Mouse (Mus musculus) embryonic facial prominence, embryonic 14.5 days (tissue): Measurements from ENCODE around the gene Scmh1. TPM values are rescaled to one million over a fixed set of nuclear protein-coding genes. Genes with fewer than 3 reads are reported as not detected.
A peak's percentile ranks its signal among the peaks of the same experiment; 100 is the strongest.

Experiments used
- ATAC-seq: fragments of 200-750 bp; cut with Nextera tagmentation; 2 replicates; pipeline ENCODE4 v1.8.0; 2017; ENCODE audit warnings: low read depth, moderate number of reproducible peaks, moderate TSS enrichment
- DNase-seq: peaks from one replicate; pipeline ENCODE4 v3.0.0-alpha.2; 2015; ENCODE audit warnings: low spot score
- H3K27ac ChIP-seq: fragments of 300-500 bp; sonication (generic); replicated peaks from 2 replicates; pipeline ENCODE4 v1.5.1; 2014; ENCODE audit warnings: low read depth, mild to moderate bottlenecking, low read length, moderate library complexity
- H3K27me3 ChIP-seq: fragments of 300-500 bp; sonication (generic); replicated peaks from 2 replicates; pipeline ENCODE4 v1.6.1; 2014; ENCODE audit warnings: low read length; ENCODE audit not compliant: control insufficient read depth, insufficient read depth
- H3K36me3 ChIP-seq: fragments of 300-500 bp; sonication (generic); 2 replicates; pipeline ENCODE4 v1.6.1; 2014; ENCODE audit warnings: low read length, mixed read lengths; ENCODE audit not compliant: control insufficient read depth, insufficient read depth
- H3K4me1 ChIP-seq: fragments of 300-500 bp; sonication (generic); 2 replicates; pipeline ENCODE4 v1.6.1; 2014; ENCODE audit warnings: antibody characterized with exemption, low read length; ENCODE audit not compliant: control insufficient read depth, insufficient read depth
- H3K4me2 ChIP-seq: fragments of 300-500 bp; sonication (generic); 2 replicates; pipeline ENCODE4 v1.6.1; 2014; ENCODE audit warnings: low read depth, mild to moderate bottlenecking, low read length, moderate library complexity, mixed read lengths
- H3K4me3 ChIP-seq: fragments of 300-500 bp; sonication (generic); 2 replicates; pipeline ENCODE4 v1.5.1; 2014; ENCODE audit warnings: low read depth, mild to moderate bottlenecking, low read length
- H3K9ac ChIP-seq: fragments of 300-500 bp; sonication (generic); 2 replicates; pipeline ENCODE4 v1.6.1; 2014; ENCODE audit warnings: low read depth, mild to moderate bottlenecking, low read length, moderate library complexity, mixed read lengths
- H3K9me3 ChIP-seq: fragments of 300-500 bp; sonication (generic); 2 replicates; pipeline ENCODE4 v1.6.1; 2016; ENCODE audit warnings: low read length; ENCODE audit not compliant: control insufficient read depth
- WGBS: fragments of 180-500 bp; shearing (Covaris S2); extraction: QIAGEN DNeasy Blood & Tissue Kit; methylation state at CpG from one replicate; pipeline ENCODE4 v1.1.7; 2014; 5-methylcytosine and 5-hydroxymethylcytosine counted together
- polyA plus RNA-seq: library from polyadenylated mRNA; unstranded; fragments of >200 nt; fragmentation: Nextera tagmentation; extraction: Ambion mirVana; gene quantifications from 2 replicates; pipeline ENCODE4 v1.2.1, GENCODE M21; 2014

The Scmh1 gene
- polyA plus RNA-seq, 1 experiment from 2014 or later: 31.4 TPM

- H3K36me3 ChIP-seq: peaks cover 49% of the 10 kb centered on the region
These were observed 106.1 kb downstream of the Scmh1 start for GRCm38 (mm10) chr4:120511203-120511602.

GRCm38 (mm10) chr4:120514366-120514765, 109.3 kb downstream of the Scmh1 start:
- ATAC-seq (no peak), DNase-seq (no peak)
- Histone ChIP-seq H3K9me3 (peaks cover 2% of the 10 kb centered on the region), H3K36me3 (peaks cover 54% of the 10 kb centered on the region), H3K27me3 (no peaks in the 10 kb centered on the region), H3K27ac (no peak overlapping the region), H3K4me3 (no peak overlapping the region), H3K4me1 (no peaks in the 10 kb centered on the region), H3K4me2 (no peak overlapping the region), H3K9ac (no peak overlapping the region)
- whole genome bisulfite sequencing: 94% methylated on average over 2 of the region's 2 CpGs

More at GRCm38 (mm10) chr4:120511203-120511602, 106.1 kb downstream of the Scmh1 start:
- Histone ChIP-seq H3K9ac (no peak overlapping the region), H3K9me3 (peaks cover 6% of the 10 kb centered on the region), H3K27ac (no peak overlapping the region), H3K27me3 (no peaks in the 10 kb centered on the region), H3K4me3 (no peak overlapping the region), H3K4me2 (no peak overlapping the region), H3K4me1 (no peaks in the 10 kb centered on the region)
- WGBS: 94% methylated on average over 4 of the region's 4 CpGs
- ATAC-seq (no peak), DNase-seq (no peak)

GRCm38 (mm10) chr4:120516491-120516890, 111.4 kb downstream of the Scmh1 start:
- Histone ChIP-seq H3K4me3 (no peak overlapping the region), H3K4me2 (no peak overlapping the region), H3K4me1 (no peaks in the 10 kb centered on the region), H3K27ac (peak overlapping the region; percentile 28; the same call in 1 of the 2 replicates), H3K27me3 (no peaks in the 10 kb centered on the region), H3K9me3 (no peaks in the 10 kb centered on the region), H3K36me3 (peaks cover 57% of the 10 kb centered on the region), H3K9ac (no peak overlapping the region)
- peak; percentile 39 for DNase-seq
- no peak for ATAC-seq
- 92% methylated on average over 7 of the region's 7 CpGs for WGBS

DNA sequence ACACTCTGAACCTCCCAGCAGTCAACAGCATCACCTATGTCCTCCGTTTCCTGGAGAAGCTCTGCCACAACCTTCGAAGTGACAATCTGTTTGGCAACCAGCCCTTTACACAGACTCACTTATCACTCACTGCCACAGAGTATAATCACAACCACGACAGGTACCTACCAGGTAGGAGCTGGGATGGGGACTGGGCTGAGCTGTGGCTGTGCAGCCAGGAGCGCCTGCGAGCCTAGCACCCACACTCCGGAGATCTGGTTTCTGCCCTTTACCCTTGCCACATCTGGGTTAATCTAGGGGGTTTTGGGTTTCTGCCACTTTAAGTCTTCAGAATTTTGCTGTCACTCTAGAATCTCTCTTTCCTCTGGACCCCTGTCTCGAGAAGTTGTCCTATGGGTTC, 111.8 kb downstream of the Scmh1 start:
- ATAC-seq: no peak
- DNase-seq: no peak
- 90% methylated on average over 7 of the region's 7 CpGs for WGBS
- H3K4me1 ChIP-seq: no peaks in the 10 kb centered on the region
- no peak overlapping the region for H3K4me2 ChIP-seq
- peak overlapping the region; percentile 28; the same call in 1 of the 2 replicates for H3K27ac ChIP-seq
- H3K36me3 ChIP-seq: peaks cover 61% of the 10 kb centered on the region
- H3K9me3 ChIP-seq: no peaks in the 10 kb centered on the region
- H3K4me3 ChIP-seq: no peak overlapping the region
- no peak overlapping the region for H3K9ac ChIP-seq
- H3K27me3 ChIP-seq: no peaks in the 10 kb centered on the region

DNA sequence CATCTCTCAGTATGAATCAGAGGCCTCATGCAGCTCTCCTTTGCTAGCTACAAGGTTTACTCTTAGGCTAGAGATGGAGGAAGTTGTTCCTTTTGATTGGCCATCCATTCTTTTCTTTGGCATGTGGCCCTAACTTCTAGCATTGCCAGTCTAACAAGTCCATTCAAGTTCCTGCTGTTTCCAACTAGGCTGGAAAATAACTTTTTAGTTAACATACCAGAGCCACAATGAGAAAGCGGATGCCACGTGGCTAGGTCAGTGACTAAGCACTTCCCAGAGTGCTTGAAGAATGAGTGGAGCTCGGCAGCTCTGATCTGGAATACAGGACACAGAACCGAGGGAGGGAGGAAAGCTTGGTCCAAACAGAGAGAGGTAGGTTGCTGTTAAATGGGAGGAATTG, 112.3 kb downstream of the Scmh1 start:
- Histone ChIP-seq H3K9ac (no peak overlapping the region), H3K4me1 (no peaks in the 10 kb centered on the region), H3K27ac (0 out of 2 replicates have a peak overlapping the region, but pooled peaks have one; percentile 28), H3K9me3 (no peaks in the 10 kb centered on the region), H3K4me3 (no peak overlapping the region), H3K36me3 (peaks cover 65% of the 10 kb centered on the region), H3K4me2 (no peak overlapping the region), H3K27me3 (no peaks in the 10 kb centered on the region)
- DNase-seq (peak; percentile 51), ATAC-seq (peak; percentile 44; the same call in 1 of the 2 replicates)
- 75% methylated on average over 4 of the region's 4 CpGs for WGBS

- ATAC-seq (no peak), DNase-seq (no peak)
- Histone ChIP-seq H3K27ac (no peak overlapping the region), H3K27me3 (no peaks in the 10 kb centered on the region), H3K36me3 (peaks cover 88% of the 10 kb centered on the region), H3K4me2 (no peak overlapping the region), H3K4me3 (no peak overlapping the region), H3K9me3 (no peaks in the 10 kb centered on the region), H3K9ac (no peak overlapping the region), H3K4me1 (no peaks in the 10 kb centered on the region)
- WGBS: 67% methylated on average over 5 of the region's 5 CpGs
These were observed 116.7 kb downstream of the Scmh1 start for GRCm38 (mm10) chr4:120521761-120522160.

- Histone ChIP-seq H3K4me3 (no peak overlapping the region), H3K4me2 (no peak overlapping the region), H3K36me3 (peaks cover 82% of the 10 kb centered on the region), H3K27me3 (no peaks in the 10 kb centered on the region), H3K9ac (no peak overlapping the region), H3K9me3 (no peaks in the 10 kb centered on the region), H3K4me1 (no peaks in the 10 kb centered on the region), H3K27ac (no peak overlapping the region)
- no peak for DNase-seq
- 89% methylated on average over 4 of the region's 4 CpGs for WGBS
- no peak for ATAC-seq
These were observed 117.3 kb downstream of the Scmh1 start for GRCm38 (mm10) chr4:120522351-120522750.

GRCm38 (mm10) chr4:120523092-120523491, 118.0 kb downstream of the Scmh1 start:
- no peak for DNase-seq
- Histone ChIP-seq H3K27ac (no peak overlapping the region), H3K27me3 (no peaks in the 10 kb centered on the region), H3K4me1 (no peaks in the 10 kb centered on the region), H3K4me3 (no peak overlapping the region), H3K9me3 (no peaks in the 10 kb centered on the region), H3K4me2 (no peak overlapping the region), H3K9ac (no peak overlapping the region), H3K36me3 (peaks cover 81% of the 10 kb centered on the region)
- ATAC-seq: no peak
- 92% methylated on average over 3 of the region's 3 CpGs for WGBS

DNA sequence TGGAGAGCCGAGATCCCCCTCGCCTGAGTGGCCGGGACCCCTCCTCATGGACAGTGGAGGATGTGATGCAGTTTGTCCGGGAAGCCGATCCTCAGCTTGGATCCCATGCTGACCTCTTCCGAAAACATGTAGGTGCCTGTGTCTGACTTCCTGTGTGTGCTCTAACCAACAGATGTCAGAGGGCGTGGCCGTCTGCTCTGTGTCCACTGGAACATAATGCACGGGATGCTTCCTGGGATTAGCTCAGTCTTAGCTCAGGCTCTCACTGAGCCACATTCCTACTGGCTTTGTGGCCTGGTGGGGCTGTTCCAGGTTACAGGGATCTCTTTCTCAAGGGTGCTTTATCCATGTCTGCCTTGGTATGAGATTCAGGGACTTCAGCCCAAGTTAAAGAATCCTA, 123.1 kb downstream of the Scmh1 start:
- no peak overlapping the region for H3K4me2 ChIP-seq

More for the DNA sequence above, 123.1 kb downstream of the Scmh1 start:
- ATAC-seq (no peak), DNase-seq (no peak)
- H3K9me3 ChIP-seq: no peaks in the 10 kb centered on the region
- H3K36me3 ChIP-seq: peaks cover 67% of the 10 kb centered on the region
- H3K9ac ChIP-seq: no peak overlapping the region
- H3K27ac ChIP-seq: no peak overlapping the region
- H3K27me3 ChIP-seq: no peaks in the 10 kb centered on the region
- 79% methylated on average over 9 of the region's 9 CpGs for WGBS
- no peaks in the 10 kb centered on the region for H3K4me1 ChIP-seq
- no peak overlapping the region for H3K4me3 ChIP-seq
